Mouse (Mus musculus): Measurements from ENCODE around the gene Tmem54.

DNA sequence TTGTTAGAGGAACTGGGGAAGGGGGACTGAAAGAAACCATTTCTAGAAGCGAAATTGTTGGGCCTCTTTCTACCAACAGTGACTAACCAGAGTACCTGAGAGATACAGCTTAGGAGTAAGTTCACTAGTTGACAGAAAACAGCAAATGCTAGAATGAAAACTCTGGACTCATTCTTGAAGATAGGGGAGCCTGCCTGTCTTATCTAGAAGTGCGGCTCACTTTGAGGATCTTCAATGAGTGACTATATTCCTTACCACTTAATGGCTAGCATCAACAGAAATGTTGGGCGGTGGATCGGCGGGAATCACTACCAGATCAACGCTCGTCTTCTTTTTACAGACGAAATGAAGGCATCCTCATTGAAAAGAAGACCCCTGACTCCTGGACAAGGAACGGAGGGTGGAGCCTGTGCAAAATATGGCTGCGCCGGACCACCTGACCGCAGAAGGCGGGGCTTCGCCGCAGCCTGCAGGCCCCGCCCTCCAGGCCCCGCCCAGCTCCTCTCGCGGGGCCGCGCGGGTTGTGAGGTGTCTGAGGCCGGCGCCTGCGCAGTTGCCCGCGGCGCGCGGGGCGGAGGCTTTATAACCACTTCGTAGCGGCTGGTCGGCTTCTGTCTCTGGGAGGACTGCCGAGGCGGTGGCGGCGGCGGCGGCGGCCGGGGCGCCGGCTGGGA, 47.7 kb upstream of the Tmem54 start:
- peak; percentile 95; the same call in 1 of the 2 replicates for TF ChIP-seq POLR2A (IDR thresholded peaks at IDR 0.05; ENCODE audit: borderline replicate concordance, control insufficient read depth, low read depth, low read length)
- no peak for TF ChIP-seq CTCF (IDR thresholded peaks at IDR 0.05; ENCODE audit: control insufficient read depth, insufficient read depth, low read length)
